Mouse (Mus musculus) monocyte, adult 2 months (primary cell): ENCODE results near the gene Mb.

Source experiments
- DNase-seq, 2 experiments: peaks; one replicate each; pipeline ENCODE4 v3.0.0; 2022; ENCODE audit warnings: low spot score in 2 of 2, low read depth in 1 of 2

Gene Mb

DNA sequence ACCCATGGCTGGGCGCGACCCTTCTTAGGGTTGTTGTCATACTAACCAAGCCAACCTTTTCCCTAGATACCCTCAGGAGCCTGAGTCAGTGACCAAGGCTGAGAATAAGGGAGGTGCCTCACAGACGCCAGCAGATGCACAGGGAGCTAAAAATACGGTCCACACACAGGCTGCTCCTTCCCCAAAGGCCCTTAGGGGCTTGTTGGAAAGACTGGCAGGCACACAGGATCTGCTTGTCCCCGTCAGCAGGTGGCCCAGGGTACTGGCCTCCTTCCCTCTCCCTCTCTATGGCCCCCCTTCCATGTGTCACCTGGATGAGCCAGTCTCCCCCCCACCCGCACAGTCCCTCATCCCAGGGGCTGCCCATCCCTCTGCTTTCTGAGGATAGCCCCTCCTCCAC, 22.8 kb downstream of the Mb start:
- DNase-seq, result no peak

DNA sequence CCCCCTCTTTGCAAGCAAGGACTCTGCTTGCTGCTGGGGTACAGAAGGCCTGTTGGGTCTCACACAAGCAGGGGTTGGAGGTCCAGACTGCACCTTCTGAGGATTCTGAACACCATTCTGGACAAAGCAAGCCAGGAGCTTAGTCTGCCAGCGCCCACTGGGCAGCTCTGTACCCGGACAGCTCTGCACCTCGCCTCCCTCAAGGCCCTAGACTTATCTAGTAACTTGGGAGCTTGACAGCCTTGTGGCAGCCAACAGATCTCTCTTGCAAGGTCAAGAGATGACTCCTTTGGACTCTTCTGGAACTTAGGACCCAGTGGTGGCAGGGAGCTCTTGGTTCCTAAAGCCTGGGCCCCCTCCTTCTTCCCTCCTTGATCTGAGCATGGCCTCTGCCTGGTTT, 23.4 kb downstream of the Mb start:
- DNase-seq, result no peak

DNA sequence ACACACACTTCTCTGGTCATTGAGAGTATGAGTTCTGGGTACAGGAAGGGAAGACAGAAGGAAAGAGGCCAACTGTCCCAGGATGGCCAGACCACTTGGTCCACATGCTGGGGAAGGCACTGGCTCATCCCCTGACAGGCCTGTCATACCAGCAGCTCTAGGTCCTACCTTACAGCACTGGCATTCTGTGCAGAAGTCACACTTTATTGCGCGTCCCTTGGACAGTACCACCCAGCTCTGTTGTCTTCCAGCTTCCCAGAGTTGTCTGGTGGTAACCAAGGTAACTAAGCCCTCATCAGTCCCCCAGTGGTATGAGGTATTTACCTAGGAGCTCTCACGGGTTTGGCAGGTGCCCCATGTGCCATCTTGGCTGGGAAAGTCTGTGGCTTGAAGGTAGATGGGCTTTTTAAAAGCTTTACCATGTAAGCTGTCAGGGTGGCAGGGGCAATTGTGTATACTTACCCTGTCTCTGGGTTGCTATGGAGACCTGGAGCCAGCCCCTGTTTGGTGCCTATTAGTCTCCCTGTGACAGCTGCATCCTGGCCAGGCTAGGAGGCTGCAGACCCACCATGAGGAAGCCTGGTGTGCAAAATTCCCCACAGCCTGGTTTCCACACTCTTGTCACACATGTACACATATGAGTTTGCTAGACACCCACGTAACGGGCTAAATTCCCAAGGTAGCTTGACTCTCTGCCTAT, 24.4 kb downstream of the Mb start:
- no peak for DNase-seq

DNA sequence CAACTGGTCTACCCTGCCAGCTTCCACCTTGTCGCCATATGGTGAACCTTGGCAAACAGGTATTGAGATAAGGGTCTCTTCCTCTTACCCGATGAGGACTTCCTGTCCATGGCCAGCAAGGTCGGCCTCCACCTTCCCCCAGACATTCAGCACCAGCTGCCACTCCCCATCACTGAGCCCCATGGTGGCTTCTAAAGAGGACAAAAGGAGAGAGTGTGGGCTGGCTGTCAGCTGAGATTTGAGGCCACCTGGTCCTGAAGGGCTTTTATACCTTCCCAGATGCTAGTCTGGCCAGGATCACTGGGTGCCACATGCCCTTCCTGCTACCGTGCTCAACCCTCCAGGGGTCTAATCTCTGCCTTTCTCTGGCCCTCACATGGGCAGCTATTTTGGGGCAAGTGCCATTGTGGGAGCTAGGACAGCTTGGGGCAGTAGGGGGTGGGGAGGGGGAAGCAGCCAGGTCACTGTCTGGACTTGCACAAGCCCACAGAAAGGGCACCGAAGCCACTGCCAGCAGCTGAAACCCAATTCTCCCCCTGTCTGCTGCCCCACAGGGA, 28.0 kb downstream of the Mb start:
- no peak for DNase-seq

DNA sequence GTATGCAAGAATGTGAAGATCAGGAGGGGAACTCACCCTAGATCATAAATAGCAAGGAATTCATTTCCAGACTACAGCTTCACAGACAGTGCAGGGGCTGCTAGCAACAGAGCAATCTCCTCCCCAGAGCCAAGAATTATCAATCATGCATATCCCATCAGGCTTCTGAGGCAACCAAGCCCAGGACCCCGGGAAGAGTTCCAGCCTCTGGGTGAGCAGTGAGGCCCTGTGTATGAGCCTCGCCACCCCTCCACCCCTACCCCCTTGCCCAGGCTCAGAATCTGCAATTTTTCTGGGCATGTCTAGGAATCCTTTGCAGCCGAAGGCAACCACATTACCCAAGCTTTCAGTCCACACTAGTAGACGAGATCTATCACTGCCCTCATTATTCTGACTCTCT, 28.6 kb downstream of the Mb start:
- no peak for DNase-seq

DNA sequence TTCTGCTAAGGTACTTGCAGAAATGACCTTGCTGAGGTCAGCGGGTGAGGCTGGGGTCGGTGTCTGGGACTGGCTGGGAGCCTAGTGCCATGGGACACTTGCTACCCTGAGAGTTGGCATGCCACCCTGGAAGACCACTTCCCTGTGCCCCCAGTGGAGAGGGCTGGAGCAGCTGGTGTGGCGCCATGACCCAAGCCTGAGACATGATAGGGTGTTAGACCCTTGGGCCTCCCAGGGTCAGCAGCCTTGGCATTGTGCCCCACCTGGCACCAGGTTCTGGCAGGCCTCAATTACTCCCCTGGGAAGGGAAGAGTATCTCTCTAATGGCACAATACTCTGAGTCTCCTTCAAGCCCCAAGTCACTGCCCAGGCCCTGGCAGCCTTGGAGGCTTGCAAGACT, 29.4 kb downstream of the Mb start:
- DNase-seq, result no peak

DNA sequence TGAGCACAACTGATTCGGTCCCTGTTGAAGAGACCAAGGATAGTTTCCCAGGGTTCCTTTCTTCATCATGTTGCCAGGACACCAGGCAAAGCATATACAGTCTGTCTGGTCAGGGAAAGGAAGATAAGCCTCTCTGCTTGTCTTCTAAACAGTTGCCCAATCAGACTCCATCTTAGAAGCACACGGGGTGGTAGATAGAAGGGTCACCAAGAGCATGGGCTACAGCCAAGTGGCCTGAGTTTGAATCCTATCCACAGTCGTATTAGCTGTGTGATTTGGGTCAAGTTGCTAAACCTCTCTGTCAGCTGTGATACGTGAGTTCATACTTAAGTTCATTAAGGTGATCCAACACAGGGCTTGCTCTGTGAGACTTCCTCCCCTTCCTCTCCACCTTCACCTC, 30.3 kb downstream of the Mb start:
- no peak for DNase-seq

DNA sequence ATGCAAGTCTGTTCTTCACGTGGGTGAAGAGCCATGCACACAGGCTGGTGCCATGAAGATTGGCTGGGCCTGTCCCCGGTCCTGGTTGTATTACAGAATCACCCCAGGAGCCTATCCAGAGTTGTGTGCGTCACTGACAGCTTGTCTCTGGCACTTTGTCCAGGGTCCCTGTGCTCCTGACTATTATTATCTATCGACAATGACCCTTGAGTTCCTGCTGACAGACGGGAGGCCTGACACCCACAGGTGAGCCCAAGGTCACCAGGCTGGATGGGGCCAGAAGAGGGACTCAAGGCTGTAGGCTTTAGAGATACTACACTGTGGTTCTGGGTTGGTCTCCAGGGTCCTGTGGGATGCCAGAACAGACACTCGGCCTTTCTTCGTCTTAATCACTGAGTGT, 30.9 kb downstream of the Mb start:
- no peak for DNase-seq

DNA sequence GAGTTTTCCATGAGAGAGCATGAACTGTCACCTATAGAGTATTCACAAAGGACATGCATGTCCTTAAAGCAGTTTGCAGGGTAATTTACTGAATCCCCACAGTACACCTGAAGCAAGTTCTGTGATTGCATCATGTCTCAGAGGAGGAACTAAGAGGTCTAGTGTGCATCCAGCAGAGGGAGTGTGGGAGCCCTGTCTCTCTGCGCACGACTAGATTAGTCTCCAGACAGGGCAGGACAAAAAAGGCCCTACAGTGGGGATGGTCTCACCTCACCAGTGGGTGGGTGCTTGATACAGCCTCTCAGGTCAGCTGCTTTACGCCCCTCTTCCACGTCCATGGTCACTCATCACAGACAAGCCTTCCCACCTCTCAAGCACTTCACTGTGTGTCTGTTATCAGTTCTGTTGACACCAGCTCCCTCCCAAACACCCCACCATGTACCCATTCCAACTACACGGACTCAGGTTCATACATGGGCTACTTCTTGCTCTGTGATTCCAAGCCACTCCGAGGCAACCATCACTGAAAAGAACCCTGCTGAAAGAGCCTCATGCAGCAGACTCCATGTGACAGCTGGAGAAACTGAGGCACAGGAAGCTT, 31.6 kb downstream of the Mb start:
- DNase-seq, result no peak

DNA sequence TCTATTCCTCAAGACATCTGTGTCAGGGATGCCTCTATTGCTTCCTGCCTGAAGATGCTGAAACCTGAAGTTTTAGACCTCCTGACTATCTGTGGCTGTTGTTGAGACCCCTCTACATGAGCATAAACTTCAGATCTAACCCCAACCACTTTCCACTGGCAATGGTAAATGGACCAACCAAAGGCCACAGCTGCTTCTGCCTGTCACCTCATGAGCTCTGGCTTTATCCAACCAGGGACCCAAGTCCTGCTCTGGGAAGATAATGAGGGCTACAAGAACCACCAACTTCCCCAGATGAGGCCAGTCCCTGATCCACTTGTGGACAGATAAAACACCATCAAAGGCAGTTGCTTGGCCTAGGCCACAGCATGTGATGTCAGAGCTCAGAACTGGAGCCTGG, 32.6 kb downstream of the Mb start:
- DNase-seq, result no peak

DNA sequence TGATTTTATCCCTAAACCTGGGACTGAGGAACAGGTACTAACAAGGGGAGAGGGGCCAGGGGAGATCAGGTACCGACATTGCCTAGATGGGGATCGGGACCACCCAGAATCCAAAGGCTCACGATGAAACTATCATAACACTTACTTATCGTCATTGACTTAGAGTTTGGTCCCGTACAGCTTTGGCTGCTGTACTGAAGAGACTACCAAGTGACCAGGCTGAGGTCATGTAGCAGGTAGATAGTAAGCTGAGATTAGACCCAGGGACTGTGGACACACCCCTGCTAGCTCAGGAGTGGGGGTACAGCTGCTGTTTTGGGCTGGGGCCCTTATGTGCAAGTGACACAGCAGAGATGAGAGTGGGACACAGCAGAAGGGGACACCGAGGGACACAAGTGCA, 34.0 kb downstream of the Mb start:
- DNase-seq, result no peak

DNA sequence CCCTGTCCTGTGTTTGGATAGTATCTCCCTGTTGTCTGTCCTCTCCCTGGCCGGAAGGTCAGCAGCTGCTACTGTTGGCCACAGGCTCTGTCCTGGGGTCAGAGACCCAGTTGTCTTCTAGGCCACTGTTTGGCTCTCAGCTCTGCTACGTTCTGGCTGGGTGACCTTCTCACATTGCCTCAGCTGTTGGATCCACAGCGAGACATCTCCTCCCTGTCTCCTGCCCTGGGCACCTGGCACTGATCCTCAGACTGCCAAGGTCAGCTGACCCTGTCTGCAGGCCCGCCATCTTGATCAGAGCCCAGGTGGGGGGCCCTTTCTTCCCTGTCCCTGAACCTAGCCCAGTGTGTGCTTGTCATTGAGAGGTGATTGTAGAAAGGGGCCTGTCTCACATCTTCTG, 35.5 kb downstream of the Mb start:
- no peak for DNase-seq

DNA sequence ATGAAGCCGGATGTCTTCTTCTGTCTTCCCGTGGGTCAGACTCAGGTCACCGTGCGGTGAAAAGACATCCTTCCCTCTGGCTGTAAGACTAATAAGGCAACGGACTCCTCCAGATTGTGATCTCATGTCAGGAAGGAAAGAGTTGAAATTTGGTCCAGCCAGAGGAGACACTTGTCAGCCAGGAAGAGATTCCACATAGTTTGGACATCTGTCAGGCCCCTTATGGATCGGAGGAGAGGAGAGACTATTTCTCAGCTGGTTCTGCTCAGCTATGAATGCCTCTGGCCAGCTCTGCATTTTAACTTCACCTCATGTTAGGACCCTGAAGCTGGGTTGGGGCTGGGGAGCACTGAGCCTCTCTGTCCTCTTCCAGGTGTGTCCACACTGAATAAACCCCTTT, 36.0 kb downstream of the Mb start:
- DNase-seq, result no peak

DNA sequence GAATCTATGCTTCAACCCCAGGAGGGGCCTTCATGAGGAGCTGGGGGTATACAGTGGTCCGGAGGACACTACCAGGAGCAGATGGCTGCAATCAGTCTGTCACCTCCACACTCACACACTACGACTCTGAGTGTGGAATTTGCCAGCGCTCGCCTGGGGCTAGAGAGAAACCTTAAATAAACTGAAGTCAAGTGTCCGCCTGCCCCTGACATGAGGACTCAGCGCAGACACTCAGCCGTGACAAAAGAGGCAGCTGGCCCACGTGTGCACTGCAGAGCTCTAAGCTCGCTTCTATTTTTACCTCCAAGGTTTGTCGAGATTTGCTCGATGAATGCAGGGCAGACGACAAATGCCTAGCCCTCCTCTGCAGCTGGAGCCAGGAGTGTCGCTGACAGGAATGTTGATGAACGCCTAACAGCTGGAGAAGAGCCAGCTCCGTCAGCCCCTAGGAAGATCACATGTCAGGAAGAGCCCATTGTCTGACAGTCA, 36.7 kb downstream of the Mb start:
- DNase-seq, result no peak

DNA sequence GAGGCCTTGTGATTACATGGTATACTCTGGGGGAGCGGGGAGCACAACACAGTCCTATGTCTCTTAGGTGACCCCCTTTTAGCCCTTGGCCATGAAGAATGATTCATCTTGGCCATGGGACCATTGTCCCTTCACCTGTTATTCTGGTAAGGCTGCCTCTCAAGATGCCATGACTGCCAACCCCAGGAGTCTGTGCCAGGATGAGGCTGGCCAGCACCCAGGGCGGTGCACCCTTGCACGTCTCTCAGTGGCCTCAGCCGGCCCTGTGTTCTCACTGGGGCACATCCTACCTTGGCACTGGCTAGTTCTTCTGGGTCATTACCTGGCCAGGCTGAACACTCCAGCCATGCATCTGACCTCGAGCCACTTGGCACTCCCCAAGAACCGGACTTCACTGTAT, 41.6 kb downstream of the Mb start:
- no peak for DNase-seq

DNA sequence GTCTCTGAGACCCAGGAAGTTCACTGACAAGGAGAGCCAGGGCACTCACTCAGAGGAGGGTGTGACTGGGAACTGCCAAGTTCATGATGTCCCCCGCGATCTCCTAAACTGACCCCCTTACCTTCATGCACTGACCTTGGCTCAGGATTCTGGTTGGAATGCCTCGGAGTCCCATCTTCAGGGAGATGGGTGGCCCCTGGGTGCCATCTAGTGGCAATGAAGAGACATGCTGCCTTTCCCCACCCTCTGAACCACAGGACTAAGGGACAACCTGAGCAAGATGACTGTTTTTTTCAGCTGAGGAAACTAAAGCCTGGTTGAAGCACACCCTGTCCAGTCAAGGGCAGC, 46.6 kb downstream of the Mb start:
- no peak for DNase-seq

DNA sequence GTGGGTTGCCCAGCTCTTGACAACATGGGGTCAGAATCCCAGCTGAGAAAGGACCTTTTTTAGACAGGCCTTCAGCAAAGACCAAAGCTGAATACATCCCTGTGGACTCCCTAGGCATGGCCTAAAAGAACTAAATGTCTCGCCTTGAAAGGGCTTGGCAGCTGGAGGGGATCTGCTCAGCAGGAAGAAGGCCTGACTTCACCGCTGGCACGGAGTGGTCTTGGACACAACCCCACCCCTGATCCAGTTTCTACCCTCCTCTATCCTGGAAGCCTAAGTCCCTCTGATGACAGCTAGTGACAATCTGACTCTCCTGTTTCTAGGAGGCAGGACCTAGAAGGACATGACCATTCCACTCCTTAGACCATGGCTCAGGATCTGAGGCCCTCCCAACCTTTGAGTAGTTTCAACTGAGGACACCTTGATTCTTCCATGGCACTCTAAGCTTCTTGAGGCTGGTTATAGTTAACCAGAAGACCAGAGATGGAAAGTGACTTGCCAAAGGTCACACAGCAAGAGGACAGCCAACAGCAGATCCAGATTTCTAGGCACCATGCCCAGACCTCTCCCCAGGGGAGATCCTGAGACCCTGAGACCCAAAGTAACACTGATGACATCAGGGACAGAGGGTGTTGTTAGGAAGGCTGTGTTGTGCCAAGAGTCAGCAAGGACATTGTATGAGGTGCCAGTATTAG, 47.1 kb downstream of the Mb start:
- no peak for DNase-seq

DNA sequence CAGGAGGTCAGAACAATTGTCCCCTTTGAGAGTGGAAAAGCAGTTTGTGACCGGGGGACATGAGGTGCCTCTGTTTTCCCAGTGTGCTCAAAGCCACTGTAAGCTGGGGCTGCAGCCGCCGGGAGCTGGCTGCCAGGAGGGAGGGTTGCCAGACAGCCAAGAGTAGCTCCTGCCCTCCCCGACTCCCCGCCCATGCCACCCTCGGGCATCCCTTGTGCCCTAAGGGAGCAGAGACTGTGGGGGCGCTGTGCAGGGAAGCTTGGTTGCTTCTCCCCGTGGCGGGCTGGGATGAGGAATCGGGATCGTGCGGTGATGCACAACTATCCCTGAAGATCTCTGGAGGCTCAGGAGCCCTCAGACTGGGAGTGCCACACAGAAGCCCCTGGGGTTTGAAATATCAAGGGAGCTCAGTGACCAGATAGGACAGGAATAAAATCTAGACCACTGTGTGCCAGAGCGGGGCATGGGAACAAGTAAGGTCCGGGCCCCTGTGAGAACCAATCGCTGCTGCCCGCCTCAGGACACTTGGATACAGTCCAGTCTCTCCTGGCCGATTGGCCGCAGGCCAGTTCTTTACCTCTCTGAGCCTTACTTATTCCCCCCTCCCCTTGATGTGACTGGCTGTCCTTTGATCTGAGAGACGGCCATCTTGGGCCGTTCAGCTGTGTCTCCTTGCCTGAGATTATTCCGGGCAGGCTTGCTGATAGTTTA, 51.4 kb downstream of the Mb start:
- DNase-seq, result no peak

DNA sequence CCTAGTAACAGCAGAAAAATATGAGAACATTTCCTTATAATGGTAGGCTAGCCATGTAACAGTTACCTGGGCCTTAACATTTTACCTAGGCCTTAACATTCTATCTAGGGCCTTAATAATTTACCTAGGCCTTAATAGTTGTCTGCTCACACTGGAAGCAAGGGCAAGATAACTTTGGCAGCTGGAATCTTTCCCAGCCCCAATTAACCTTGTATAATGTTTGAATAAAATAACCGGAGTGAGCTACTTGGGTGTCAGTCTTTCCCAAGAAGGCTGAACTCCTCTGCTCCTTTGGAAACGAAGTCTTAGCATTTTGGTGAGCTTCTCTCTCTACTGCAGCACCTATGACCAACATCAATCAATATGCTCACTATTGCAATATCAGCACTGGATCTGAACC, 52.4 kb downstream of the Mb start:
- no peak for DNase-seq

DNA sequence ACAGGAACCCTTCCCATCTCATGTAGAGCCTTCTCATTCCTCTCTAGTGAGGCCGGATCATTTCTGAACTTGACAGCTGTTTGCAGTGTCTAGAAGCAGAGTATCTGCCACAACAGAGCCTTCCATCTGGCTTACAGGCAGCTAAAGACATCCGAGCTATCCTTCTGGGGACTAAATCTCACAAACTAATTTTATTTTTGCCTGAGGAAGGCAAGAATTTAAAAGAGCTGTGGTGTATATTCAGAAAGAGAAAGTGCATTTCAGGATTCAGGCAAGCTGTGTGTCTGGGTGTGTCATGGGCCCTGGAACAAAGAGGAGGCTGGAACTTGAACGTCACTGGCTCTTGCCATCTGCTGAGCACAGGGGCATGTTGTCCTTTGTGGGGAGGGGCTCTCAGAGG, 56.1 kb downstream of the Mb start:
- no peak for DNase-seq

DNA sequence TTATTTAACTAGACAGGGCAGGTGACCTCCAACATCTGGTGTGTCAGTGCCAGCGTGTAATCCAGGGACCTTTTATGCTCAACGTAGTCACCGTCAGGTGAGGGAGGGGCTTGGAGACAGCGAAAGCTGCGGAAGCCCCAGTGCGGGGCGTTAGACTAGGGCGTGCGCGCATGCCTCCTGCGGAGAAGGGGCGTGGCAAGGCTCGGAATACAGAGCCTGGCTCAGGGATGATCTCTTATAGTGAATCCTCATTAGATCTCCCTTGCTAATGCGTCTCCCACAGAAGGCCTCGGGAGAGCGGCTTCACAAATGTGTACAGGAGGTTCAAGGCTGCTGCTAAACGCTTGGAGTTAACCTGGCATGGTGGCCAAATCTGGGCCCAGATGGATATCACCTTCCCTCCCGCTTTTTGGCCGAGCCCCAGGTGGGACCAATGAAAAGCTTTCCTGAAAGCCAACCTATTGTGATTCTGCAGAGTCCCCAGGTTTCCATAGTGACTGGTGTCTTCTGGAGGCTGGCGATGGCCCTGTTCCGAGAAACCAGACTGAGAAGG, 62.9 kb downstream of the Mb start:
- DNase-seq, result no peak

DNA sequence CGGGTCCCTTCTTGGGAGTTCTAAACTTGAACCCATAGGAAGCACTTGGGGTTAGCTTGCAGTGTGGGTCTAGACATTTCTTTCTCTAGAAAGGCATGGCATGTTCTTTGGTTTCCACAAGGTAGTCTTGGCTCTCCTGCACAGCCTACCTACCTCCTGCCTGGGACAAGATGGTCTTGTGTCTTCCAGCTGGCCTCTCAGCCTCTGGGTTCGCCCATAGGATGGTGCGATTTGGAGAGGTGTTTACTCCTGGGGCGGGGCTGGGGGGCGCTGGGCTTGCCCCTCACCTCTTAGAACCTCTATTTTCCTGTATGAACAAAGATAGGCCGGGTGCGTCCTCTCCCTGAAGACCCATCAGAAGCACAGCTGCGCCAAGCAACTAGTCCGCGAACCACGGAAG, 63.3 kb downstream of the Mb start:
- no peak for DNase-seq
